Mouse (Mus musculus): Measurements from ENCODE around the gene Olfr146. TPM values are rescaled to one million over a fixed set of nuclear protein-coding genes. Genes with fewer than 3 reads are reported as not detected.

Gene Olfr146
- not detected for total RNA-seq (2022)

GRCm38 (mm10) chr9:39023277-39023676 is at the start of gene Olfr146:
TSS of gene Olfr146 (minus strand) at chr9:39023377.
- DNase-seq (ENCODE audit: low spot score in 2 of 2): no peak

GRCm38 (mm10) chr9:39064851-39065250 is 41.7 kb upstream of the Olfr146 start, which contains the start of gene Olfr937:
TSS of gene Olfr937 (minus strand) at chr9:39064951.
- no peak for DNase-seq (ENCODE audit: low spot score in 2 of 2)

GRCm38 (mm10) chr9:38999583-38999982 is 23.6 kb downstream of the Olfr146 start, which contains the start of gene Olfr935:
TSS of gene Olfr935 (minus strand) at chr9:38999683.
- DNase-seq (ENCODE audit: low spot score in 2 of 2): no peak

DNA sequence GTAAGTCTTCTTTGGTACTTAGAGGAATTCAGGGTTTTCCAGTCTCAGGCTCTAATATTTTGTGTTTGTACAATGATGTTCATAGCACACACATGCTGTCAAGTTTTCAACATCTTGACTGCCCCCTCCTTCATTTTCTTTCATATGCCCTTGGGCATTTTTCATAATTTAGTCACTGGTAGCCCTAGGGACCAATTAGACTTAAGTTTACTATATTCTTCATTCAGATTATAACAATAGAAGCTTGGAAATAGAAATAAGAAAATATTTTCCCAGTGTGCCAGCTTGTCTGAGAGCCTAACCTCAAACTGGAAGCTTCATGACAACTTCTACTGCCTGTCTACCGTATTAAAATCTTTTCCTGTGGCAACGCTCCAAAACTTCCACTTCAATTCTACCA is 35.0 kb downstream of the Olfr146 start, which contains the start of gene Olfr934:
Gene Olfr934 (minus strand): TSS at position 101 of the 400 bp plus-strand sequence.
- no peak for DNase-seq (ENCODE audit: low spot score in 2 of 2)

GRCm38 (mm10) chr9:38972013-38972412 is 51.2 kb downstream of the Olfr146 start, which contains the start of gene Olfr933:
TSS of gene Olfr933 (plus strand) at chr9:38972313.
- no peak for DNase-seq (ENCODE audit: low spot score in 2 of 2)

Small RNA genes lying within 50 kb of the gene (microRNA-seq; reads per million reads assigned to microRNA genes)
- gene Gm25529: 0 reads per million in 2 experiments

Other genes starting within 250 kb of the Olfr146 start
- gene Olfr922, start 208.8 kb downstream of the Olfr146 start, total RNA-seq (2022): not detected
- gene Olfr923, start 196.8 kb downstream of the Olfr146 start, total RNA-seq (2022): not detected
- not detected for gene Olfr924, start 178.9 kb downstream of the Olfr146 start, total RNA-seq (2022)
- not detected for gene Olfr26, start 168.3 kb downstream of the Olfr146 start, total RNA-seq (2022)
- gene Olfr926, start 146.3 kb downstream of the Olfr146 start, total RNA-seq (2022): not detected
- gene Olfr930, start 93.6 kb downstream of the Olfr146 start, total RNA-seq (2022): not detected
- not detected for gene Olfr933, start 51.1 kb downstream of the Olfr146 start, total RNA-seq (2022)
- not detected for gene Olfr934, start 35.1 kb downstream of the Olfr146 start, total RNA-seq (2022)
- not detected for gene Olfr935, start 23.7 kb downstream of the Olfr146 start, total RNA-seq (2022)
- gene Olfr937, start 41.6 kb upstream of the Olfr146 start, total RNA-seq (2022): not detected
- not detected for gene Olfr938, start 55.5 kb upstream of the Olfr146 start, total RNA-seq (2022)
- gene Olfr27, start 104.8 kb upstream of the Olfr146 start, total RNA-seq (2022): not detected
- not detected for gene Olfr943, start 142.9 kb upstream of the Olfr146 start, total RNA-seq (2022)
- not detected for gene Olfr944, start 178.5 kb upstream of the Olfr146 start, total RNA-seq (2022)
- not detected for gene Olfr1537, start 226.6 kb upstream of the Olfr146 start, total RNA-seq (2022)